Mouse (Mus musculus): Measurements from ENCODE around the gene Astn1. TPM values are rescaled to one million over a fixed set of nuclear protein-coding genes. Genes with fewer than 3 reads are reported as not detected.

Astn1 gene
- polyA plus RNA-seq, 1 experiment from 2014 or later, result 42.3 TPM

DNA sequence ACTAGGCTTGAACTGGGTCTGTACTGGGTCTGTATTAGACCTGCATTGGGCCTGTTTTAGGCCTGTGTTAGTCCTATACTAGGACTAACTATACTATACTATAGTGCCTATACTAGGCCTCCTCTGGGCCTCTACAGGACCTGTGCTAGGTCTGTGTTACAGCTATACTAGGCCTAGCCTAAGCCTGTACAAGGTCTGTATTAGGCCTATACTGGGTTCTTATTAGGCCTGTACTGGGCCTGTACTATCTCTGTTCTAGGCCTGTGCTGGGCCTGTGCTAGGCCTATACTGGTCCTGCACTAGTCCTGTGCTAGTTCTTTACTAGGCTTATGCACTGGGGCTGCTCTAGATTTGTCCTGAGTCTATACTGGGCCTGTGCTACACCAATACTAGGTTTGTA lies 90.6 kb downstream of the Astn1 start:
- Histone ChIP-seq H3K4me3 (replicated peaks; ENCODE audit: low read length) (no peak overlapping the region), H3K27ac (ENCODE audit: low read length) (no peak overlapping the region), H3K4me2 (ENCODE audit: low read length) (no peak overlapping the region), H3K4me1 (replicated peaks; ENCODE audit: control insufficient read depth, insufficient read depth, low read length) (no peaks in the 10 kb centered on the region; the same call in 1 of the 2 replicates), H3K36me3 (ENCODE audit: control insufficient read depth, insufficient read depth) (no peaks in the 10 kb centered on the region), H3K9ac (replicated peaks; ENCODE audit: low read depth, low read length) (no peak overlapping the region), H3K27me3 (replicated peaks; ENCODE audit: control insufficient read depth, insufficient read depth, low read length) (no peaks in the 10 kb centered on the region), H3K9me3 (ENCODE audit: control insufficient read depth, low read length) (no peaks in the 10 kb centered on the region)
- no peak for ATAC-seq

DNA sequence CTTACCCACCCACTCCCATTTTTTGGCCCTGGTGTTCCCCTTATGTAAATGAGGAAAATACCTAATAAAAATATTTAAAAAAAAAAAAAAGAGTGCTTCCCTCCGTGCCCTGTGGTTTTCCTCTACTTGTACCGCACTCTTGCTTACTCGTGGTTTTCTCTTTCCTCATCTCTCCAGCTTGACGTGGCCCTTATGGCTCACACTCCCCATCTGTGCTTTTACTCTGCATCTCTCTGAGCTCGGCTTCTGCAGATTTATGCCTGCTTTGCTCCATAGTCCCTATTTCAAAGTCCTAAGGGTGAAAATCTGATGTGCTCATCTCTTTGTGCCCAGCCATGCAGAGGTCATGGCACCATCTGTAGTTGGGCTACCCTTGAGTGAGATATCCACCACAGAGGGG lies 91.5 kb downstream of the Astn1 start:
- H3K4me1 ChIP-seq (replicated peaks; ENCODE audit: control insufficient read depth, insufficient read depth, low read length), result no peaks in the 10 kb centered on the region
- H3K4me3 ChIP-seq (replicated peaks; ENCODE audit: low read length), result no peak overlapping the region
- H3K27ac ChIP-seq (ENCODE audit: low read length), result no peak overlapping the region
- ATAC-seq, result no peak
- H3K4me2 ChIP-seq (ENCODE audit: low read length), result no peak overlapping the region
- H3K36me3 ChIP-seq (ENCODE audit: control insufficient read depth, insufficient read depth), result no peaks in the 10 kb centered on the region
- H3K9ac ChIP-seq (replicated peaks; ENCODE audit: low read depth, low read length), result no peak overlapping the region
- H3K9me3 ChIP-seq (ENCODE audit: control insufficient read depth, low read length), result no peaks in the 10 kb centered on the region
- 83% methylated on average over 5 of the region's 5 CpGs for WGBS
- H3K27me3 ChIP-seq (replicated peaks; ENCODE audit: control insufficient read depth, insufficient read depth, low read length), result no peaks in the 10 kb centered on the region

DNA sequence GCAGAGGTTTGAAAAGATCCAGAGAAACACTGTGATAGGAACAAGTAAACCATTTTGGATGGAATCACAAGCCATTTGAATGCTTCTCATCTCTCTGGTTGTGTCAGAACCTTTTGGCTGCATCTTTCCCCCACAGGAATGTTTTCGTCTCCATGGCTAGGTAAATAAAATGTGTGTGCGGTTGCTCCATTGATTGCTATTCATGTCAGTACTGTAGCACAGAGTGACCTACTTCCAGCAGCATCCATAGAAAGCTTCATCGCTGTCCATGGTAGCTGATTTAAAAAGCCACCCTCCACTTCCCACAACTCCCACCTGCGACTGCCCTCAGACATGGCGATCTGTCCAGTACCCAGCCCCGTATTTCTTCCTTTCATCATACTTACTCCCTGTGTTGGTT lies 101.9 kb downstream of the Astn1 start:
- Histone ChIP-seq H3K4me1 (replicated peaks; ENCODE audit: control insufficient read depth, insufficient read depth, low read length) (peaks cover 3% of the 10 kb centered on the region; the same call in 1 of the 2 replicates), H3K4me2 (ENCODE audit: low read length) (no peak overlapping the region), H3K9ac (replicated peaks; ENCODE audit: low read depth, low read length) (no peak overlapping the region), H3K27ac (ENCODE audit: low read length) (no peak overlapping the region), H3K27me3 (replicated peaks; ENCODE audit: control insufficient read depth, insufficient read depth, low read length) (no peaks in the 10 kb centered on the region), H3K36me3 (ENCODE audit: control insufficient read depth, insufficient read depth) (no peaks in the 10 kb centered on the region; the same call in 1 of the 2 replicates), H3K9me3 (ENCODE audit: control insufficient read depth, low read length) (no peaks in the 10 kb centered on the region), H3K4me3 (replicated peaks; ENCODE audit: low read length) (no peak overlapping the region)
- no peak for ATAC-seq
- 52% methylated on average over 6 of the region's 6 CpGs for WGBS

DNA sequence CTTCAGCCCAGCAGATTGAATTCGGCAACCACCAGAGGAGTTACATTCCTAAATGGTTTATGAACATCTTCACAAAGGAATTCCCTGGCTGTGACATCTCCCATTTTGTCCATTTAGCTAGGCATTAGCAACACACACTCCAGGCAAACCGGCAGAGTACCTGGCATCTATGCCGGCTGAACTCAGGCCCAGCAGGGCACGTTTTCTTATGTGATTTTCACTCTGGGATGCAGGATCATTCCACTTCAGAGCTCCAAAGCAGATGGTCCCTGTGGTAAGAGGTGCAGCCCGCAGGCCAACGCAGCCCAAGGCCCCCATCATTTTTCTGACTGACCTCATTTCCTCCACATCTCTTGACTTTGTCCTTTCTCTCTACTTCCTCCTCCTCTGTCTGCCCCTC lies 103.2 kb downstream of the Astn1 start:
- Histone ChIP-seq H3K4me2 (ENCODE audit: low read length) (no peak overlapping the region), H3K4me3 (replicated peaks; ENCODE audit: low read length) (no peak overlapping the region), H3K36me3 (ENCODE audit: control insufficient read depth, insufficient read depth) (no peaks in the 10 kb centered on the region; the same call in 1 of the 2 replicates), H3K4me1 (replicated peaks; ENCODE audit: control insufficient read depth, insufficient read depth, low read length) (peaks cover 3% of the 10 kb centered on the region; the same call in 1 of the 2 replicates), H3K9ac (replicated peaks; ENCODE audit: low read depth, low read length) (no peak overlapping the region), H3K9me3 (ENCODE audit: control insufficient read depth, low read length) (no peaks in the 10 kb centered on the region), H3K27me3 (replicated peaks; ENCODE audit: control insufficient read depth, insufficient read depth, low read length) (no peaks in the 10 kb centered on the region), H3K27ac (ENCODE audit: low read length) (no peak overlapping the region)
- no peak for ATAC-seq
- 52% methylated on average over 6 of the region's 6 CpGs for WGBS

DNA sequence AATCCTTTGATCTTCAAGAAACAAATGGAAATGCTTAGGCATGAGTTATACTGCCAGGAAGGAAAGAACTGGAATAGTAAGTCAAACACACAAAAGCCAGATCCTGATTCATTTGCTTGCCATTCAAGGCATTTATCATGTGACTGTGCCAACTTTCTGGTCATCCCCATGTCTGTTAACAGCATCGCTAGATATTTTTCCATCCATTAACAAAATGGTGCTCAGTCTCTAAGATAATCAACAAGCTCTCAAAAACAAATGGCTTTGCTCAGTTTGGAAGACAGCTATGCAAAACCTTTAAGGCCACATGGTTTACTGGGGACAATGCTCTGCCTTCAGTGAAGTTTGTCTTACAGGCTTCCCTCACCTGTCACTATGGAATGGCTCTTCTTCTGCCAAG lies 115.8 kb downstream of the Astn1 start:
- Histone ChIP-seq H3K9me3 (ENCODE audit: control insufficient read depth, low read length) (no peaks in the 10 kb centered on the region), H3K4me1 (replicated peaks; ENCODE audit: control insufficient read depth, insufficient read depth, low read length) (0 out of 2 replicates have a peak, but pooled peaks cover 2% of the 10 kb centered on the region), H3K27me3 (replicated peaks; ENCODE audit: control insufficient read depth, insufficient read depth, low read length) (no peaks in the 10 kb centered on the region), H3K9ac (replicated peaks; ENCODE audit: low read depth, low read length) (no peak overlapping the region), H3K4me2 (ENCODE audit: low read length) (no peak overlapping the region), H3K27ac (ENCODE audit: low read length) (no peak overlapping the region), H3K4me3 (replicated peaks; ENCODE audit: low read length) (no peak overlapping the region), H3K36me3 (ENCODE audit: control insufficient read depth, insufficient read depth) (peaks cover 5% of the 10 kb centered on the region; the same call in 1 of the 2 replicates)
- 93% methylated on average over 1 of the region's 1 CpGs for WGBS
- no peak for ATAC-seq

DNA sequence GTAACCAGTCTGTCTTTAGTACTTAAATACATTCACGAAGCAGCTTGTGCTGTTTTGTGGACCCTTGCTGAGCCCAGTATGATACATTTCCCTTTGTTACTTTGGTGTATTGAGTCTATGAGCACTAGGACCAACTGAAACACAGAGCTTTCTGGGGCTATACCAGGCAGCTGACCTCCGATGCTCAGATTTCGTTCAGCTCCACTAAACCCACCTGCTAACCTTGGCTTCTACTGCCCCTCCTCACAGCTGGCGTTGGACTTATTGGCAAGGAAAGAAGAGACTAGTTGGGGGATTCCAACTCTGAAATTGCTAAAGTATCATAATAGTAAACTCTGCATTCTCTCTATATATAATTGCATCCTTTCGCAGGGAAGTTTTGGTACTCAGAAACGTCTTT lies 118.2 kb downstream of the Astn1 start:
- no peak overlapping the region for H3K4me2 ChIP-seq (ENCODE audit: low read length)
- no peaks in the 10 kb centered on the region for H3K9me3 ChIP-seq (ENCODE audit: control insufficient read depth, low read length)
- peaks cover 4% of the 10 kb centered on the region; the same call in 1 of the 2 replicates for H3K36me3 ChIP-seq (ENCODE audit: control insufficient read depth, insufficient read depth)
- H3K27me3 ChIP-seq (replicated peaks; ENCODE audit: control insufficient read depth, insufficient read depth, low read length), result no peaks in the 10 kb centered on the region
- 79% methylated on average over 6 of the region's 6 CpGs for WGBS
- no peak overlapping the region for H3K9ac ChIP-seq (replicated peaks; ENCODE audit: low read depth, low read length)
- ATAC-seq, result no peak
- no peak overlapping the region for H3K27ac ChIP-seq (ENCODE audit: low read length)
- H3K4me1 ChIP-seq (replicated peaks; ENCODE audit: control insufficient read depth, insufficient read depth, low read length), result 0 out of 2 replicates have a peak, but pooled peaks cover 2% of the 10 kb centered on the region
- H3K4me3 ChIP-seq (replicated peaks; ENCODE audit: low read length), result no peak overlapping the region

DNA sequence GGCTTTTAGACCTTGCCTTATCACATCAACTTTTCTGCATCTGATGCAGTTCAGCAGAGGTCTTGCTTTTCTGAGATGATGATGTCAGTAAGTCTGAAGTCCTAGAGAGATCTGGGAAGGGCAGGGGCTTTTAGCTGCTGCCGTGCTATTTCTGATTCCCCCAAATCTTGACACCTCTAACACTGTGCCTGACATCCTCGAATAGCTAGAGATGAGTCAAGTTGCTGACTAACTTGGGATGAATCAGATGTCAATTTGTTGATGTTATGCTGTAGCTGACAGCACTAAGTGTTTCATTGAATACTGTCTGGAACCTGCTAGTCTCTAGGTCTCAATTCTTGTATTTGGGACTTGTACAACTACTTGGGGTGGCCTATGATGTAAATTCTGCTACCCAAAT lies 121.7 kb downstream of the Astn1 start:
- H3K36me3 ChIP-seq (ENCODE audit: control insufficient read depth, insufficient read depth), result 0 out of 2 replicates have a peak, but pooled peaks cover 2% of the 10 kb centered on the region
- no peaks in the 10 kb centered on the region for H3K9me3 ChIP-seq (ENCODE audit: control insufficient read depth, low read length)
- peaks cover 3% of the 10 kb centered on the region; the same call in 1 of the 2 replicates for H3K4me1 ChIP-seq (replicated peaks; ENCODE audit: control insufficient read depth, insufficient read depth, low read length)
- H3K4me2 ChIP-seq (ENCODE audit: low read length), result no peak overlapping the region
- H3K4me3 ChIP-seq (replicated peaks; ENCODE audit: low read length), result no peak overlapping the region
- ATAC-seq, result no peak
- WGBS, result 82% methylated on average over 2 of the region's 2 CpGs
- H3K27ac ChIP-seq (ENCODE audit: low read length), result no peak overlapping the region
- H3K9ac ChIP-seq (replicated peaks; ENCODE audit: low read depth, low read length), result no peak overlapping the region
- no peaks in the 10 kb centered on the region for H3K27me3 ChIP-seq (replicated peaks; ENCODE audit: control insufficient read depth, insufficient read depth, low read length)

DNA sequence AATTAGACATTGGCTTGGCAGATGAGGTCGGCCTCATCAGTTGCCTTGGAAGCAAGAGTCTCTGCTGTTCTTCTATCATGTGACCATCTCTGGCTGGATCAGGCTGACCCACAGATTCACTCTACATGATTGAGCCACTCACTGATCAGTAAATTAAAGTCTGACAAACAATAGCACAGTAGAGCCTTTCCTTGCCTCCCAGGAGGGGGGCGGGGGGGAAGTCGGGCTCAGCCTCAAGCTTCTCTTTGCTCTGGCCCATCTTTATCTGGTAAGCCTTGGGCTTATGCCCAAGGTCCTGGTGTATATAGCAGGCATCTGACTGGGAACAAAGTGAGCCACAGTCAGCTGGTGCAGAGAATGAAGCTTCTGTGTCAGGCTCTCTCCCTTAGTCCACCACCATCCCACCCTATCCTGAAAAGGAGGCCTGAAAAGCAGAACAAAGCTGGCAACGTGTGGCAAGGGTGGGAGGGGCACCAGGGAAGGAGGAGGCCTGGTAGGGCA lies 127.5 kb downstream of the Astn1 start:
- no peak overlapping the region for H3K4me3 ChIP-seq (replicated peaks; ENCODE audit: low read length)
- WGBS, result 12% methylated on average over 4 of the region's 4 CpGs
- no peak overlapping the region; the same call in 1 of the 2 replicates for H3K9ac ChIP-seq (replicated peaks; ENCODE audit: low read depth, low read length)
- no peaks in the 10 kb centered on the region for H3K27me3 ChIP-seq (replicated peaks; ENCODE audit: control insufficient read depth, insufficient read depth, low read length)
- no peak overlapping the region for H3K4me2 ChIP-seq (ENCODE audit: low read length)
- no peaks in the 10 kb centered on the region for H3K9me3 ChIP-seq (ENCODE audit: control insufficient read depth, low read length)
- ATAC-seq, result peak; percentile 90
- no peaks in the 10 kb centered on the region for H3K36me3 ChIP-seq (ENCODE audit: control insufficient read depth, insufficient read depth)
- H3K27ac ChIP-seq (ENCODE audit: low read length), result peak overlapping the region; percentile 68
- H3K4me1 ChIP-seq (replicated peaks; ENCODE audit: control insufficient read depth, insufficient read depth, low read length), result peaks cover 15% of the 10 kb centered on the region

DNA sequence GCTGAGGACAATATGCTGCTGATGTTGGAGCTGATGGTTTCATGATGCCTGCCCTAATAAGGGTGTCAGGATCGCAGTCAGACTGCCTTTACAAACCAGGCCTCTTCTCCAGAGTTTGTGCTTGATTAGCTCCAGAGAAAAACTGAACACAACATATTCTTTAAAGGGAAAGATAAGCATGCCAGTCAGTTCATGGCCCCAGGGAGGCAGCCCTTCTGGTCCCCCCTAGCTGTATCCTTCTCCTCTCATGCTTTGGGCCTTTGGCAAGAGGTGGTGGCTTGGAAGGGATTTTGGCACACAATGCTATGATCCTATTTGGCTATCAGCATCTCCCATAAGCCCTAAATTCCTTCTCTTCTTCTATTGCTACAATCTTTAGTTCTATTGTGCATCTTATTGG lies 128.1 kb downstream of the Astn1 start:
- Histone ChIP-seq H3K9ac (replicated peaks; ENCODE audit: low read depth, low read length) (no peak overlapping the region), H3K27me3 (replicated peaks; ENCODE audit: control insufficient read depth, insufficient read depth, low read length) (no peaks in the 10 kb centered on the region), H3K4me1 (replicated peaks; ENCODE audit: control insufficient read depth, insufficient read depth, low read length) (peaks cover 15% of the 10 kb centered on the region), H3K27ac (ENCODE audit: low read length) (peak overlapping the region; percentile 68), H3K36me3 (ENCODE audit: control insufficient read depth, insufficient read depth) (no peaks in the 10 kb centered on the region), H3K4me3 (replicated peaks; ENCODE audit: low read length) (no peak overlapping the region), H3K4me2 (ENCODE audit: low read length) (no peak overlapping the region), H3K9me3 (ENCODE audit: control insufficient read depth, low read length) (no peaks in the 10 kb centered on the region)
- WGBS, result 18% methylated on average over 1 of the region's 1 CpGs
- ATAC-seq, result peak; percentile 68

DNA sequence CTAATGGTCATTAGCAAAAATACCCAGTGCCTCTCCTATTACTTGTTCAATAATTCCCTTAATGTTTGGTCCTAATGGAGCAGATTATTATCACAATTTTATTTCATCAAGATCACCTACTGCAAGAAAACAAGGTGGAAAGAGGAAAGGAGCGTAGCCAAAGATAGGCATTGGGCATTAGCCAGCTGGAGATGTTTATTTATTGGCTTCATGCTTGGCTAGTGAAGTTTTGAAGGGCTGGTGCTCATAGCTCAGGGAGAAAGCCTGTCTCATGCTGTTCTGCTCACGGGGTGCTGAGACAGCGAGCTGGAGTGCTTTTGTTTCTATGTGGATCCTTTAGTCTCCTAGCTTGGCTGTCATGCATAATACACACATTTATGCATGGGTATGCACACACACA lies 131.2 kb downstream of the Astn1 start:
- no peak overlapping the region for H3K4me3 ChIP-seq (replicated peaks; ENCODE audit: low read length)
- no peaks in the 10 kb centered on the region for H3K36me3 ChIP-seq (ENCODE audit: control insufficient read depth, insufficient read depth)
- no peaks in the 10 kb centered on the region for H3K9me3 ChIP-seq (ENCODE audit: control insufficient read depth, low read length)
- H3K4me1 ChIP-seq (replicated peaks; ENCODE audit: control insufficient read depth, insufficient read depth, low read length), result peaks cover 15% of the 10 kb centered on the region
- no peak overlapping the region for H3K4me2 ChIP-seq (ENCODE audit: low read length)
- no peaks in the 10 kb centered on the region for H3K27me3 ChIP-seq (replicated peaks; ENCODE audit: control insufficient read depth, insufficient read depth, low read length)
- no peak overlapping the region for H3K9ac ChIP-seq (replicated peaks; ENCODE audit: low read depth, low read length)
- no peak overlapping the region for H3K27ac ChIP-seq (ENCODE audit: low read length)
- no peak for ATAC-seq
- 57% methylated on average over 3 of the region's 3 CpGs for WGBS

All from forebrain, embryonic 16.5 days (tissue).